Mouse (Mus musculus): ENCODE data around the gene Golga7b.

DNA sequence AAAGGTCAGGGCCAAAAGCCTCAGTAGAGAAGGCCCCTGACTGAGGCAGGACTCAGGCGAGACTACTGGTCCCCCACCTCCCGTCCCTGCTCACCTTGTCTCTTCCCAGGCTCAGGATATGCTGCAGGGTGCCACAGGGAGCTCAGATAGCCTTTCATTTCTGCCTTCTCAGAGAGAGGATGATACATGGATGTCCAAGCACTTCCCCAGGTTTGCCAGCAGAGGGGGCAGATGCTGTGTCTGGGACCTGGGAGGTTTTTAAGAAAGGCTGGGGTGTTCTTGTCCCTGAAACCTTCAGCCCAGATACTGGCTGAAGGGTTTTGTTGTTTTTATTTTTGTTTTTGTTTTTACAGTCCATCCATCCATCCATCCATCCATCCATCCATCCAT lies 30.0 kb upstream of the Golga7b start:
- TF ChIP-seq GATA1 (IDR thresholded peaks at IDR 0.05; ENCODE audit: borderline replicate concordance, low read length) (no peak), FLI1 (IDR thresholded peaks at IDR 0.05; ENCODE audit: low read length) (no peak)
